Mouse (Mus musculus): ENCODE data around the gene Lrrc8a. TPM values are rescaled to one million over a fixed set of nuclear protein-coding genes. Genes with fewer than 3 reads are reported as not detected.

Gene Lrrc8a
- polyA plus RNA-seq, 1 experiment from 2014 or later = 40.3 TPM

DNA sequence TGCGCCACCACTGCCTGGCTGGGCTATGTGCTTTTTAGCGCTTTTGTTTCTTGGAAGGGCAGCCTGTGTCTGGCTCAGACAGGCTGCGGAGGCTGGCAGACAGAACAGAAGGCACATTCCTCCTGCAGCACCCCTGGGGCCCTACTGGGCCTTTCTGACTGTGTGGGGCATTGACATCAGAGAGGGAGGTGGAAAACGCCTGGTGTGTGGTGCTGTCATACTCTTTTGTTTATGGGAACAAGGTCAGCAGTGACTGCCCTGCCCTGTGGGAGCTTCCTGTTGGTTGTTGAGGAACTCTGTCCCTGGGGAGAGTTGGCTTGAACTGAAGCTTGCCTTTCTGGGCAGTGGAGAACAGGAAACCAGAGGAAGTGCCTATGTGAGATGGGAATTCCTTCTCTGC is 5.0 kb downstream of the Lrrc8a start:
- Histone ChIP-seq H3K36me3 (peaks cover 67% of the 10 kb centered on the region), H3K27me3 (no peaks in the 10 kb centered on the region), H3K4me1 (peaks cover 18% of the 10 kb centered on the region), H3K9me3 (no peaks in the 10 kb centered on the region), H3K4me2 (replicated peaks) (no peak overlapping the region), H3K27ac (replicated peaks) (peak overlapping the region; percentile 5; the same call in 1 of the 2 replicates), H3K9ac (replicated peaks) (no peak overlapping the region), H3K4me3 (no peak overlapping the region)
- no peak for ATAC-seq (ENCODE audit: low FRiP score, low read depth)
- 63% methylated on average over 4 of the region's 4 CpGs for WGBS

GRCm38 (mm10) chr2:30243391-30243790 is 5.9 kb downstream of the Lrrc8a start:
- no peaks in the 10 kb centered on the region for H3K27me3 ChIP-seq
- H3K36me3 ChIP-seq = peaks cover 76% of the 10 kb centered on the region
- H3K27ac ChIP-seq (replicated peaks) = no peak overlapping the region
- peaks cover 15% of the 10 kb centered on the region for H3K4me1 ChIP-seq
- H3K9ac ChIP-seq (replicated peaks) = no peak overlapping the region
- WGBS = 94% methylated on average over 4 of the region's 4 CpGs
- no peak overlapping the region for H3K4me3 ChIP-seq
- no peak overlapping the region for H3K4me2 ChIP-seq (replicated peaks)
- ATAC-seq (ENCODE audit: low FRiP score, low read depth) = no peak
- H3K9me3 ChIP-seq = no peaks in the 10 kb centered on the region

GRCm38 (mm10) chr2:30244595-30245178 is 7.2 kb downstream of the Lrrc8a start:
- no peak overlapping the region for H3K4me2 ChIP-seq (replicated peaks)
- no peak overlapping the region for H3K9ac ChIP-seq (replicated peaks)
- no peak overlapping the region for H3K27ac ChIP-seq (replicated peaks)
- peaks cover 89% of the 10 kb centered on the region for H3K36me3 ChIP-seq
- WGBS = 80% methylated on average over 7 of the region's 7 CpGs
- H3K9me3 ChIP-seq = no peaks in the 10 kb centered on the region
- ATAC-seq (ENCODE audit: low FRiP score, low read depth) = no peak
- peaks cover 2% of the 10 kb centered on the region; the same call in 1 of the 2 replicates for H3K4me1 ChIP-seq
- H3K27me3 ChIP-seq = no peaks in the 10 kb centered on the region
- H3K4me3 ChIP-seq = no peak overlapping the region

DNA sequence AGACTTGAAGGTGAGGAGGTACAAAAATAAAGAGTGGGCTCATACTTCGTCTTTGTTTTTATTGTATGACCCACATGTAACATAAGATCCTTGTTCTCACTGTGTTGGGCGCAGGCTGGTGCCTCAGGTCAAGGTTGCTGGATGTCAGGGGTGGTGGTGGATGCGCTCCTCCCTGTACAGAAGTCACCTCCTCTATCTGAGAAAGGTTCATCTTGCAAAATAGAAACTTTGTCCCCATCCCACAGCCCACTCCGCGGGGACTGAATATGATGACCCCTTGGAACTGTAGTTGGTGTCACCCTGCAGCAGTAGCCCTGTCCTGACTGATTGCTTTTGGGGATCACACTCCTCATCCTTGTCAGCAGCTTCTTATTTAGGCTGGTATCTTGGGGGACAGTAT is 9.5 kb downstream of the Lrrc8a start:
- no peak overlapping the region for H3K4me2 ChIP-seq (replicated peaks)
- no peaks in the 10 kb centered on the region for H3K9me3 ChIP-seq
- peaks cover 88% of the 10 kb centered on the region for H3K36me3 ChIP-seq
- no peak overlapping the region for H3K27ac ChIP-seq (replicated peaks)
- ATAC-seq (ENCODE audit: low FRiP score, low read depth) = no peak
- no peak overlapping the region for H3K9ac ChIP-seq (replicated peaks)
- H3K4me1 ChIP-seq = no peaks in the 10 kb centered on the region
- 95% methylated on average over 5 of the region's 5 CpGs for WGBS
- H3K4me3 ChIP-seq = no peak overlapping the region
- no peaks in the 10 kb centered on the region for H3K27me3 ChIP-seq

DNA sequence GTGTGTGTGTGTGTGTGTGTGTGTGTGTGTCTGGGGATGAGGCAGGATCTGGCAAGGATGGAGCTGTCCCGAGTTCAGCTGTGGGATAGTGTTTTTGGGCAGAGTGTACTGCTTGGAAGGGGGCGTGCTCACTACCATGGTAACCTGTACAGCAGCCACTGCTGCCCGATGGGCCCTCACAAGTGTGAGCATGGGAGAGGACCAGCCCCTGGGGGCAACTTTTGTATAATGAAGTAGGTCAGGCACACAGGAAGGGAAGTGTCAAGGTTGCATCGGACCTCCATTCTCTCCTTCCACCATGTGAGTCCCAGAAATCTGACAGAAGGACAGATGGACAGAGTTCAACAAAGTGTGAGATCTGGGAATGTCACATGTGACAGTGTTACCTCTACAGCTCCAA is 10.2 kb downstream of the Lrrc8a start:
- Histone ChIP-seq H3K27ac (replicated peaks) (no peak overlapping the region), H3K4me2 (replicated peaks) (no peak overlapping the region), H3K27me3 (no peaks in the 10 kb centered on the region), H3K4me1 (no peaks in the 10 kb centered on the region), H3K4me3 (no peak overlapping the region), H3K36me3 (peaks cover 84% of the 10 kb centered on the region), H3K9ac (replicated peaks) (no peak overlapping the region), H3K9me3 (no peaks in the 10 kb centered on the region)
- ATAC-seq (ENCODE audit: low FRiP score, low read depth) = no peak
- WGBS = 85% methylated on average over 4 of the region's 4 CpGs

GRCm38 (mm10) chr2:30249182-30249581 is 11.7 kb downstream of the Lrrc8a start:
- ATAC-seq (ENCODE audit: low FRiP score, low read depth) = no peak
- 96% methylated on average over 3 of the region's 3 CpGs for WGBS

GRCm38 (mm10) chr2:30250166-30251128 is 12.9 kb downstream of the Lrrc8a start:
- no peak for ATAC-seq (ENCODE audit: low FRiP score, low read depth)
- WGBS = 87% methylated on average over 10 of the region's 10 CpGs
- H3K4me2 ChIP-seq (replicated peaks) = no peak overlapping the region
- no peak overlapping the region for H3K9ac ChIP-seq (replicated peaks)
- no peak overlapping the region for H3K4me3 ChIP-seq
- no peaks in the 10 kb centered on the region for H3K9me3 ChIP-seq
- H3K4me1 ChIP-seq = no peaks in the 10 kb centered on the region
- no peaks in the 10 kb centered on the region for H3K27me3 ChIP-seq
- H3K27ac ChIP-seq (replicated peaks) = no peak overlapping the region
- H3K36me3 ChIP-seq = peaks cover 78% of the 10 kb centered on the region

More at GRCm38 (mm10) chr2:30249182-30249581, 11.7 kb downstream of the Lrrc8a start:
- no peaks in the 10 kb centered on the region for H3K9me3 ChIP-seq
- no peaks in the 10 kb centered on the region for H3K4me1 ChIP-seq
- no peaks in the 10 kb centered on the region for H3K27me3 ChIP-seq
- H3K4me2 ChIP-seq (replicated peaks) = no peak overlapping the region
- no peak overlapping the region for H3K27ac ChIP-seq (replicated peaks)
- no peak overlapping the region for H3K4me3 ChIP-seq
- no peak overlapping the region for H3K9ac ChIP-seq (replicated peaks)
- H3K36me3 ChIP-seq = peaks cover 74% of the 10 kb centered on the region

GRCm38 (mm10) chr2:30251417-30252104 is 14.0 kb downstream of the Lrrc8a start:
- Histone ChIP-seq H3K9me3 (no peaks in the 10 kb centered on the region), H3K4me2 (replicated peaks) (no peak overlapping the region), H3K4me1 (no peaks in the 10 kb centered on the region), H3K4me3 (no peak overlapping the region), H3K27ac (replicated peaks) (no peak overlapping the region), H3K9ac (replicated peaks) (no peak overlapping the region), H3K27me3 (no peaks in the 10 kb centered on the region), H3K36me3 (peaks cover 84% of the 10 kb centered on the region)
- no peak for ATAC-seq (ENCODE audit: low FRiP score, low read depth)
- WGBS = 82% methylated on average over 5 of the region's 5 CpGs

DNA sequence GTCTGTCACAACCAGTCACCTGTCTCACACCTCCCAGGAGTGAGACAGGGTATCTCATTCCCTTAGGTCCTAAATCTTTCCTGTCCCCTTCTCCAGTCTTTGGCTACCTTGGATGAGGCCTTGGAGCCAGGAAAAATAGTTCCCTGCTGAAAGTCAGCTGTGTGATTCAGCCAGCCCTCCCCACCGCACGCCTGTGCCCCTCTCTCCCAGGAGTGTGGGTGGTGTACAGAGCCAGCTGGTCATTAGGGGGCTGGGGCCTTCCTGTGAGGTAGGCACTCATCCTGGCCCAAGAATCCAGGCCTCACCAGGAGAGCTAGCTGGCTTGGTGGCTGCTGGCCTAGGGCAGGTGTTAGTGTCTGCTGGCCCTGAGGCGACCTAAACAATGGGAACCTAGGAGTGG is 15.0 kb downstream of the Lrrc8a start:
- Histone ChIP-seq H3K27ac (replicated peaks) (no peak overlapping the region), H3K36me3 (peaks cover 84% of the 10 kb centered on the region), H3K27me3 (no peaks in the 10 kb centered on the region), H3K4me2 (replicated peaks) (no peak overlapping the region), H3K9me3 (no peaks in the 10 kb centered on the region), H3K4me3 (no peak overlapping the region), H3K9ac (replicated peaks) (no peak overlapping the region), H3K4me1 (no peaks in the 10 kb centered on the region)
- 82% methylated on average over 3 of the region's 3 CpGs for WGBS
- no peak for ATAC-seq (ENCODE audit: low FRiP score, low read depth)

DNA sequence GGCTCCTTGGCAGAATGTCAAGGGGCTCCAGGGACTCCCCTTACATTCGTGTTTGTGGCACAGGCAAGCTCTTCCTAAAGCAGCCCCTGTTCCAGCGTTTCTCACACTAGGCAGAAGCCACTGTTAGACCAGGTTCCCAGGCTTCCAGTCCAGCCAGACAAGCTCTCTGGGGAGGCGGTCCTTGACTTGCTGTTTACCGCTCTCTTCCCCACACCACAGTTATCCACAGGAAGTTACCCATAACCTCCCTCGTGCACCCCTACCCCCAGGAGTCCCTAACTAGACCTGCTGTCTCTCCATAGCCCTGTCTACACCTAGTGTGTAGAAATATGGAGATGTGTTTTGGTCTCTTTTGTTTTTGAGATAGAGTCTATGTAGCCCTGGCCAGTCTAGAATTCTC is 16.3 kb downstream of the Lrrc8a start:
- Histone ChIP-seq H3K9ac (replicated peaks) (no peak overlapping the region), H3K27me3 (no peaks in the 10 kb centered on the region), H3K36me3 (peaks cover 84% of the 10 kb centered on the region), H3K4me3 (no peak overlapping the region), H3K4me2 (replicated peaks) (no peak overlapping the region), H3K4me1 (no peaks in the 10 kb centered on the region), H3K27ac (replicated peaks) (no peak overlapping the region), H3K9me3 (no peaks in the 10 kb centered on the region)
- no peak for ATAC-seq (ENCODE audit: low FRiP score, low read depth)
- whole genome bisulfite sequencing = 87% methylated on average over 5 of the region's 5 CpGs

GRCm38 (mm10) chr2:30255631-30256395 is 18.3 kb downstream of the Lrrc8a start:
- Histone ChIP-seq H3K4me1 (no peaks in the 10 kb centered on the region), H3K9me3 (no peaks in the 10 kb centered on the region), H3K4me2 (replicated peaks) (no peak overlapping the region), H3K27me3 (no peaks in the 10 kb centered on the region), H3K9ac (replicated peaks) (no peak overlapping the region), H3K27ac (replicated peaks) (no peak overlapping the region), H3K36me3 (peaks cover 85% of the 10 kb centered on the region), H3K4me3 (no peak overlapping the region)
- ATAC-seq (ENCODE audit: low FRiP score, low read depth) = no peak
- 96% methylated on average over 41 of the region's 42 CpGs for WGBS

Measured in midbrain, embryonic 12.5 days (tissue).